Mouse (Mus musculus) heart, postnatal 14 days (tissue): Measurements from ENCODE around the gene Ctxn2. TPM values are rescaled to one million over a fixed set of nuclear protein-coding genes. Genes with fewer than 3 reads are reported as not detected.
A peak's percentile ranks its signal among the peaks of the same experiment; 100 is the strongest.
"Not testable (repeated sequence)": the region's sequence is repeated elsewhere in the genome, so short reads cannot be mapped to it uniquely, and the experiment has no call there.

Source experiments
- DNase-seq, 2 experiments: peaks; one replicate each; pipeline ENCODE4 v3.0.0; 2021 to 2022
- intact Hi-C: fragments of 180-260 bp; cut with DNase I; formaldehyde crosslinking; loops from one replicate; pipeline ENCODE4 v1.15.1; 2025
- long read RNA-seq, 2 experiments: library from polyadenylated mRNA; stranded (forward); transcript quantifications; one replicate each; pipeline ENCODE4 v2.0.0; 2021
- total RNA-seq, 2 experiments: library from RNA; stranded (reverse); gene quantifications; 2 replicates each; pipeline ENCODE4 v1.2.3; 2021

Gene Ctxn2
- not detected for total RNA-seq
- long read RNA-seq, experiment 1 = 0 reads
- long read RNA-seq, experiment 2 = 0 reads

- DNase-seq = peak; percentile 82 to 91
- intact Hi-C loops = no loop called here
These were observed at the start of gene Ctxn2 for GRCm38 (mm10) chr2:125135903-125136811. Gene Ctxn2 (plus strand): TSS chr2:125136692.

GRCm38 (mm10) chr2:125088757-125089156, 47.7 kb upstream of the Ctxn2 start:
- DNase-seq = no peak

GRCm38 (mm10) chr2:125092123-125092522, 44.4 kb upstream of the Ctxn2 start:
- intact Hi-C loops, DNase-seq: not testable (repeated sequence)

More at GRCm38 (mm10) chr2:125088757-125089156, 47.7 kb upstream of the Ctxn2 start:
- intact Hi-C loops = no loop called here

- intact Hi-C loops, DNase-seq: not testable (repeated sequence)
These were observed 32.0 kb upstream of the Ctxn2 start for GRCm38 (mm10) chr2:125104491-125104890.

GRCm38 (mm10) chr2:125106536-125106935, 30.0 kb upstream of the Ctxn2 start:
- DNase-seq, intact Hi-C loops: not testable (repeated sequence)

- no peak for DNase-seq
These were observed 16.9 kb upstream of the Ctxn2 start for GRCm38 (mm10) chr2:125119381-125120110.

GRCm38 (mm10) chr2:125122288-125122623, 14.2 kb upstream of the Ctxn2 start:
- no peak for DNase-seq
- intact Hi-C loops = no loop called here

More at GRCm38 (mm10) chr2:125119381-125120110, 16.9 kb upstream of the Ctxn2 start:
- intact Hi-C loops = no loop called here

GRCm38 (mm10) chr2:125122624-125123476, 13.6 kb upstream of the Ctxn2 start:
- peak; percentile 52 to 62 for DNase-seq
- intact Hi-C loops = no loop called here

GRCm38 (mm10) chr2:125123477-125123852, 13.0 kb upstream of the Ctxn2 start, which contains the start of gene Myef2:
Gene Myef2 (minus strand): TSS chr2:125123661.
- intact Hi-C loops = no loop called here
- peak; percentile 90 to 91 for DNase-seq

GRCm38 (mm10) chr2:125125824-125126223, 10.7 kb upstream of the Ctxn2 start:
- DNase-seq = no peak
- intact Hi-C loops = no loop called here

GRCm38 (mm10) chr2:125126792-125127191, 9.7 kb upstream of the Ctxn2 start:
- intact Hi-C loops = no loop called here
- DNase-seq = no peak

- no peak for DNase-seq
- intact Hi-C loops = no loop called here
These were observed 2.4 kb upstream of the Ctxn2 start for GRCm38 (mm10) chr2:125134113-125134512.

GRCm38 (mm10) chr2:125136846-125137245, 354 bp downstream of the Ctxn2 start:
- DNase-seq = no peak
- intact Hi-C loops = no loop called here

- DNase-seq = no peak
- intact Hi-C loops = no loop called here
These were observed 5.8 kb downstream of the Ctxn2 start for GRCm38 (mm10) chr2:125142336-125142735.

- no peak for DNase-seq
- intact Hi-C loops = no loop called here
These were observed 15.9 kb downstream of the Ctxn2 start, which contains the start of gene Slc12a1 for GRCm38 (mm10) chr2:125152388-125152787. Gene Slc12a1 (plus strand): TSS chr2:125152505.

- no peak for DNase-seq
- intact Hi-C loops = no loop called here
These were observed 17.8 kb downstream of the Ctxn2 start for GRCm38 (mm10) chr2:125154294-125154693.

- intact Hi-C loops = no loop called here
- DNase-seq = no peak
These were observed 19.0 kb downstream of the Ctxn2 start for GRCm38 (mm10) chr2:125155504-125155903.

- intact Hi-C loops = loop anchor here (10.0 kb wide), 1 partner anchor 207 kb away; no protein-coding TSS in a partner anchor
- DNase-seq = no peak
These were observed 25.5 kb downstream of the Ctxn2 start for GRCm38 (mm10) chr2:125162012-125162470.

- intact Hi-C loops = no loop called here
- peak in 1 of 2 experiments; percentile 11 for DNase-seq
These were observed 41.8 kb downstream of the Ctxn2 start for GRCm38 (mm10) chr2:125178225-125178798.

- intact Hi-C loops = loop anchor here (10.0 kb wide), 1 partner anchor 583 kb away; no protein-coding TSS in a partner anchor
These were observed 51.4 kb downstream of the Ctxn2 start for GRCm38 (mm10) chr2:125187904-125188303.

More at GRCm38 (mm10) chr2:125187904-125188303, 51.4 kb downstream of the Ctxn2 start:
- no peak for DNase-seq
